Mouse (Mus musculus) liver, postnatal 0 days (tissue): ENCODE measurements around the gene Rab38. TPM values are rescaled to one million over a fixed set of nuclear protein-coding genes. Genes with fewer than 3 reads are reported as not detected.

Source experiments
- ATAC-seq: fragments of 200-750 bp; cut with Nextera tagmentation; 2 replicates; pipeline ENCODE4 v1.8.0; 2017; ENCODE audit warnings: mild to moderate bottlenecking, moderate library complexity
- DNase-seq: peaks from one replicate; pipeline ENCODE4 v3.0.0-alpha.2; 2016
- H3K27ac ChIP-seq: fragments of 300-500 bp; sonication (generic); 2 replicates; pipeline ENCODE4 v1.5.1; 2014; ENCODE audit warnings: antibody characterized with exemption, moderate library complexity, mild to moderate bottlenecking, low read depth
- H3K27me3 ChIP-seq: fragments of 300-500 bp; sonication (generic); 2 replicates; pipeline ENCODE4 v1.6.1; 2014; ENCODE audit warnings: low read length, control low read depth, mixed read lengths; ENCODE audit not compliant: insufficient read depth
- H3K36me3 ChIP-seq: fragments of 300-500 bp; sonication (generic); replicated peaks from 2 replicates; pipeline ENCODE4 v1.6.1; 2014; ENCODE audit warnings: mild to moderate bottlenecking, control low read depth, low read length, moderate library complexity, mixed read lengths; ENCODE audit not compliant: insufficient read depth
- H3K4me1 ChIP-seq: fragments of 300-500 bp; sonication (generic); 2 replicates; pipeline ENCODE4 v1.6.1; 2014; ENCODE audit warnings: antibody characterized with exemption, mild to moderate bottlenecking, control low read depth; ENCODE audit not compliant: insufficient read depth
- H3K4me2 ChIP-seq: fragments of 300-500 bp; sonication (generic); 2 replicates; pipeline ENCODE4 v1.6.1; 2014; ENCODE audit warnings: low read depth, mild to moderate bottlenecking, low read length, moderate library complexity, mixed read lengths
- H3K4me3 ChIP-seq: fragments of 300-500 bp; sonication (generic); 2 replicates; pipeline ENCODE4 v1.5.1; 2014; ENCODE audit warnings: low read depth, low read length
- H3K9ac ChIP-seq: fragments of 300-500 bp; sonication (generic); replicated peaks from 2 replicates; pipeline ENCODE4 v1.6.1; 2014; ENCODE audit warnings: mild to moderate bottlenecking, moderate library complexity
- H3K9me3 ChIP-seq: fragments of 300-500 bp; sonication (generic); 2 replicates; pipeline ENCODE4 v1.6.1; 2016; ENCODE audit warnings: mild to moderate bottlenecking, control low read depth, low read length, mixed read lengths
- CTCF ChIP-seq: sonication (generic); IDR thresholded peaks from 2 replicates; pipeline ENCODE4 v1.5.1; 2016; ENCODE audit warnings: antibody characterized with exemption, low read depth
- EP300 ChIP-seq: IDR thresholded peaks from 2 replicates; pipeline ENCODE4 v1.6.1; 2016; ENCODE audit warnings: antibody characterized with exemption, low read depth, mild to moderate bottlenecking
- WGBS: fragments of 180-500 bp; shearing (Covaris S2); extraction: QIAGEN DNeasy Blood & Tissue Kit; methylation state at CpG from one replicate; pipeline ENCODE4 v1.1.7; 2014; ENCODE audit not compliant: insufficient replicate concordance; 5-methylcytosine and 5-hydroxymethylcytosine counted together
- polyA plus RNA-seq: library from polyadenylated mRNA; unstranded; fragments of >200 nt; fragmentation: Nextera tagmentation; extraction: Ambion mirVana; gene quantifications from 2 replicates; pipeline ENCODE4 v1.2.1, GENCODE M21; 2015

Rab38 gene
- polyA plus RNA-seq, 1 experiment from 2014 or later = 1.9 TPM

- ATAC-seq = no peak
- H3K27ac ChIP-seq = no peak overlapping the region
- H3K27me3 ChIP-seq = no peaks in the 10 kb centered on the region
- no peaks in the 10 kb centered on the region for H3K9me3 ChIP-seq
- H3K4me1 ChIP-seq = no peaks in the 10 kb centered on the region
- no peaks in the 10 kb centered on the region for H3K36me3 ChIP-seq
- WGBS = 56% methylated on average over 3 of the region's 3 CpGs
- H3K9ac ChIP-seq = no peak overlapping the region
- H3K4me3 ChIP-seq = no peak overlapping the region
- H3K4me2 ChIP-seq = no peak overlapping the region
- TF ChIP-seq EP300 = no peak
- TF ChIP-seq CTCF = no peak
- no peak for DNase-seq
Observed at GRCm38 (mm10) chr7:88536743-88537142, 106.7 kb downstream of the Rab38 start.

Other genes with a start within 250 kb of the Rab38 start
- gene Ctsc, start 152.2 kb upstream of the Rab38 start, polyA plus RNA-seq = 63.9 and 66.5 TPM in 2 replicates